In genomic region chr13:41251232-41251631, GRCm38 (mm10) we compare ENCODE assay signal across 10 mouse cellular contexts. TPM values are rescaled to one million over a fixed set of nuclear protein-coding genes. Genes with fewer than 3 reads are reported as not detected.
DNase-seq lines count a peak whose midpoint lies in the region; ATAC-seq lines count a peak whose summit lies in the region.
"Not testable (repeated sequence)": the region's sequence is repeated elsewhere in the genome, so short reads cannot be mapped to it uniquely, and the experiment has no call there.
"Had no signal": no experiment of that assay in that cellular context is flagged by ENCODE, and none has a peak within 500 bp of the region (broad histone marks: within the 10 kb centered on the region; RNA-seq: fewer than 3 reads in every experiment).

No protein-coding gene starts in this region.

- not testable (repeated sequence) for H3K9me3 ChIP-seq in forebrain, embryonic 14.5 days (replicated peaks; ENCODE audit: control insufficient read depth, low read length); heart, embryonic 15.5 days (replicated peaks); kidney, embryonic 14.5 days (ENCODE audit: control insufficient read depth, low read length); liver, embryonic 13.5 days (replicated peaks); midbrain, embryonic 11.5 days (ENCODE audit: control insufficient read depth, low read length); neural tube, embryonic 12.5 days

- not testable (repeated sequence) for H3K4me2 ChIP-seq in forebrain, embryonic 14.5 days (ENCODE audit: low read length); midbrain, embryonic 11.5 days
- peak overlapping the region; percentile 84 for H3K4me2 ChIP-seq in heart, embryonic 15.5 days
- peak overlapping the region; percentile 71; the same call in 1 of the 2 replicates for H3K4me2 ChIP-seq in kidney, embryonic 14.5 days (replicated peaks; ENCODE audit: low read depth, low read length)
- peak overlapping the region; percentile 79 for H3K4me2 ChIP-seq in liver, embryonic 13.5 days
- peak overlapping the region; percentile 80; the same call in 1 of the 2 replicates for H3K4me2 ChIP-seq in neural tube, embryonic 12.5 days (replicated peaks)

- not testable (repeated sequence) for H3K4me1 ChIP-seq in forebrain, embryonic 14.5 days (ENCODE audit: control insufficient read depth, insufficient read depth, low read length); heart, embryonic 15.5 days (replicated peaks); kidney, embryonic 14.5 days (ENCODE audit: control insufficient read depth, insufficient read depth, low read length); midbrain, embryonic 11.5 days (ENCODE audit: control insufficient read depth, insufficient read depth, low read length); neural tube, embryonic 12.5 days
- H3K4me1 ChIP-seq in liver, embryonic 13.5 days (replicated peaks), result peaks cover 39% of the 10 kb centered on the region

- DNase-seq in cerebellum, adult 11-12 months, result peak; percentile 24
- DNase-seq in forebrain, embryonic 14.5 days (ENCODE audit: low spot score); liver, embryonic 13.5 days: not testable (repeated sequence)
- DNase-seq in midbrain, embryonic 11.5 days (ENCODE audit: low spot score, missing footprints), result peak; percentile 88

- not testable (repeated sequence) for H3K36me3 ChIP-seq in forebrain, embryonic 14.5 days (ENCODE audit: control insufficient read depth, insufficient read depth, low read length); heart, embryonic 15.5 days; kidney, embryonic 14.5 days (ENCODE audit: control insufficient read depth, insufficient read depth, low read length); liver, embryonic 13.5 days; midbrain, embryonic 11.5 days (ENCODE audit: control insufficient read depth, insufficient read depth, low read length); neural tube, embryonic 12.5 days

- not testable (repeated sequence) for H3K9ac ChIP-seq in forebrain, embryonic 14.5 days (ENCODE audit: low read length); heart, embryonic 15.5 days; kidney, embryonic 14.5 days (ENCODE audit: low read depth, low read length); liver, embryonic 13.5 days; midbrain, embryonic 11.5 days (ENCODE audit: low read length); neural tube, embryonic 12.5 days

- H3K4me3 ChIP-seq in forebrain, embryonic 14.5 days (ENCODE audit: low read depth, low read length), result 0 out of 2 replicates have a peak overlapping the region, but pooled peaks have one; percentile 70
- not testable (repeated sequence) for H3K4me3 ChIP-seq in heart, embryonic 15.5 days; kidney, embryonic 14.5 days (ENCODE audit: low read length); midbrain, embryonic 11.5 days (ENCODE audit: low read depth, low read length); neural tube, embryonic 12.5 days
- H3K4me3 ChIP-seq in liver, embryonic 13.5 days (replicated peaks), result peak overlapping the region; percentile 85; the same call in 1 of the 2 replicates

- H3K27ac ChIP-seq in forebrain, embryonic 14.5 days (ENCODE audit: low read depth, low read length); heart, embryonic 15.5 days; kidney, embryonic 14.5 days (ENCODE audit: low read depth, low read length); liver, embryonic 13.5 days; midbrain, embryonic 11.5 days (ENCODE audit: low read depth, low read length); neural tube, embryonic 12.5 days: not testable (repeated sequence)

- not testable (repeated sequence) for ATAC-seq in forebrain, embryonic 14.5 days; heart, embryonic 15.5 days (replicated peaks; ENCODE audit: insufficient number of reproducible peaks, insufficient read depth, low FRiP score, low read depth); kidney, embryonic 14.5 days (ENCODE audit: low FRiP score, low TSS enrichment); liver, embryonic 13.5 days (ENCODE audit: low read depth); midbrain, embryonic 11.5 days (ENCODE audit: low FRiP score); neural tube, embryonic 12.5 days (ENCODE audit: low FRiP score, low read depth)

- 93% methylated on average over 5 of the region's 5 CpGs for WGBS in forebrain, embryonic 14.5 days
- WGBS in heart, embryonic 15.5 days, result 93% methylated on average over 5 of the region's 5 CpGs
- 97% methylated on average over 5 of the region's 5 CpGs for WGBS in kidney, embryonic 14.5 days
- 83% methylated on average over 5 of the region's 5 CpGs for WGBS in liver, embryonic 13.5 days (ENCODE audit: insufficient replicate concordance)
- over 99% methylated on average over 5 of the region's 5 CpGs for WGBS in midbrain, embryonic 11.5 days
- WGBS in neural tube, embryonic 12.5 days, result 92% methylated on average over 5 of the region's 5 CpGs

- H3K27me3 ChIP-seq in forebrain, embryonic 14.5 days (replicated peaks; ENCODE audit: control insufficient read depth, insufficient read depth, low read length); heart, embryonic 15.5 days; kidney, embryonic 14.5 days (ENCODE audit: control insufficient read depth, insufficient read depth, low read length); liver, embryonic 13.5 days; midbrain, embryonic 11.5 days (ENCODE audit: control insufficient read depth, insufficient read depth, low read length); neural tube, embryonic 12.5 days (replicated peaks): not testable (repeated sequence)

RNA-seq across cellular contexts. Expression of gene Smim13, which starts 1.6 kb away (rescaled TPM):
- 18.3 and 20.1 TPM in 2 replicates for polyA plus RNA-seq in forebrain, embryonic 14.5 days (2014; fragmentation: Nextera tagmentation; extraction: Ambion mirVana)
- 9.6 and 10.8 TPM in 2 replicates for polyA plus RNA-seq in heart, embryonic 15.5 days (2015; fragmentation: Nextera tagmentation; extraction: Ambion mirVana)
- 7.2 and 11.0 TPM in 2 replicates for polyA plus RNA-seq in kidney, embryonic 14.5 days (2014; fragmentation: Nextera tagmentation; extraction: Ambion mirVana)
- polyA plus RNA-seq in liver, embryonic 13.5 days (2015; fragmentation: Nextera tagmentation; extraction: Ambion mirVana), result 5.4 and 6.6 TPM in 2 replicates
- polyA plus RNA-seq in midbrain, embryonic 11.5 days (2014; fragmentation: Nextera tagmentation; extraction: Ambion mirVana), result 13.2 and 13.7 TPM in 2 replicates
- polyA plus RNA-seq in neural tube, embryonic 12.5 days (2016; fragmentation: Nextera tagmentation; extraction: Ambion mirVana), result 23.1 and 23.8 TPM in 2 replicates

RNA-seq across cellular contexts. Expression of gene Gm17364, which starts 22.5 kb away (rescaled TPM):
- polyA plus RNA-seq in forebrain, embryonic 14.5 days (2014; fragmentation: Nextera tagmentation; extraction: Ambion mirVana), result not detected in 2 replicates
- not detected in 2 replicates for polyA plus RNA-seq in heart, embryonic 15.5 days (2015; fragmentation: Nextera tagmentation; extraction: Ambion mirVana)
- polyA plus RNA-seq in kidney, embryonic 14.5 days (2014; fragmentation: Nextera tagmentation; extraction: Ambion mirVana), result not detected in 2 replicates
- polyA plus RNA-seq in liver, embryonic 13.5 days (2015; fragmentation: Nextera tagmentation; extraction: Ambion mirVana), result not detected in 2 replicates
- polyA plus RNA-seq in midbrain, embryonic 11.5 days (2014; fragmentation: Nextera tagmentation; extraction: Ambion mirVana), result not detected in 2 replicates
- not detected in 2 replicates for polyA plus RNA-seq in neural tube, embryonic 12.5 days (2016; fragmentation: Nextera tagmentation; extraction: Ambion mirVana)
- polyA plus RNA-seq: forebrain, embryonic 11.5 days; kidney, postnatal 0 days; limb, embryonic 15.5 days had no signal

RNA-seq across cellular contexts. Expression of gene Elovl2, which starts 31.0 kb away (rescaled TPM):
- 41.8 and 45.6 TPM in 2 replicates for polyA plus RNA-seq in forebrain, embryonic 14.5 days (2014; fragmentation: Nextera tagmentation; extraction: Ambion mirVana)
- 0.59 and 1.3 TPM in 2 replicates for polyA plus RNA-seq in heart, embryonic 15.5 days (2015; fragmentation: Nextera tagmentation; extraction: Ambion mirVana)
- polyA plus RNA-seq in kidney, embryonic 14.5 days (2014; fragmentation: Nextera tagmentation; extraction: Ambion mirVana), result 8.7 and 13.2 TPM in 2 replicates
- 24.3 and 34.8 TPM in 2 replicates for polyA plus RNA-seq in liver, embryonic 13.5 days (2015; fragmentation: Nextera tagmentation; extraction: Ambion mirVana)
- 48.3 and 56.3 TPM in 2 replicates for polyA plus RNA-seq in midbrain, embryonic 11.5 days (2014; fragmentation: Nextera tagmentation; extraction: Ambion mirVana)
- 39.9 and 46.9 TPM in 2 replicates for polyA plus RNA-seq in neural tube, embryonic 12.5 days (2016; fragmentation: Nextera tagmentation; extraction: Ambion mirVana)
